Comparison of ENCODE assay signal across 14 mouse cellular contexts in the genomic region with DNA sequence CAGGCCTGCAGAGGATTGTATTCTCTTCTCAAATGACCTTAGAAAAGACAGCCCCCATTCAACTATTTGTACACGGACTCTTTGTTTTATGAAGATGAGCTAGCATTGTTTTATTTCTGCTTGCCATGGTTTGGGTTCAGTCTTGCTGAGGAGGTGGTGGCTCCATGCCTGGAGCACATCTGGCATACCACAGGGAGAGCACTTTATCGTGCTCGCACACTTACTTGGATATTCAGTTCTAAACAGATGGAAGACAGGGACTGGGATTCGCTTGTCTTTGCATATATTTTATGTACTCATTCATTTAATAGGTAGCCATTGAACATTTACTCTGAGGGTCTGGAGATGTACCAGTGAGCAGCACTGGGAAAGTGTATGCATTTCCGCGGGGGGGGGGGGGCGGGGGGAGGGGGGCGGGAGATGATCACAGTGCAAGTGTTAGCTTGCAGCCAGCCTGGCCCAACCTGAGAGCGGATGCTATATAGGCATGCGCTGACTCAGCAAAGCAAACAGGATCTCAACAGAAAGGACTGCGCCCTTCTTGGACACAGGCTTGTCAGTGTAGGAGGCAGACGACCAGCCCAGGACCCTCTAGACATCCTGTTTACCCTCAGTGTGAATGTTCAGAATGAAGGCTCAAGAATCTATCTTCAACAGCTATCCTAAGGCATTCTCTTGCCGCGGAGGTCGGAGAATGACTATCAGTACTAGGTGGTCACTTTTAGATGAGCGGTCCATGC. TPM values are rescaled to one million over a fixed set of nuclear protein-coding genes. Genes with fewer than 3 reads are reported as not detected.
"Had no signal": no experiment of that assay in that cellular context is flagged by ENCODE, and none has a peak within 500 bp of the region (broad histone marks: within the 10 kb centered on the region; RNA-seq: fewer than 3 reads in every experiment).

No protein-coding gene starts in this region.

- H3K36me3 ChIP-seq: kidney, embryonic 15.5 days; limb, embryonic 15.5 days; liver, embryonic 12.5 days; lung, embryonic 15.5 days; midbrain, embryonic 13.5 days had no signal

- H3K4me1 ChIP-seq: liver, embryonic 12.5 days; midbrain, embryonic 13.5 days had no signal

- H3K4me3 ChIP-seq: kidney, embryonic 15.5 days; limb, embryonic 15.5 days; liver, embryonic 12.5 days; lung, embryonic 15.5 days; midbrain, embryonic 13.5 days had no signal

- ATAC-seq: liver, embryonic 12.5 days; midbrain, embryonic 13.5 days had no signal

- DNase-seq: kidney, postnatal 14 days; lung, postnatal 14 days; right cerebral cortex, postnatal 14 days; thymus, postnatal 4 days had no signal

- H3K27me3 ChIP-seq: kidney, embryonic 15.5 days; liver, embryonic 12.5 days; lung, embryonic 15.5 days; midbrain, embryonic 13.5 days had no signal

- H3K27ac ChIP-seq: kidney, embryonic 15.5 days; limb, embryonic 15.5 days; liver, embryonic 12.5 days; lung, embryonic 15.5 days; macrophage; midbrain, embryonic 13.5 days had no signal

- H3K9me3 ChIP-seq: kidney, embryonic 15.5 days; limb, embryonic 15.5 days; liver, embryonic 12.5 days; lung, embryonic 15.5 days; midbrain, embryonic 13.5 days had no signal

- H3K9ac ChIP-seq: kidney, embryonic 15.5 days; limb, embryonic 15.5 days; liver, embryonic 12.5 days; lung, embryonic 15.5 days; midbrain, embryonic 13.5 days had no signal

- H3K4me2 ChIP-seq: kidney, embryonic 15.5 days; limb, embryonic 15.5 days; liver, embryonic 12.5 days; lung, embryonic 15.5 days; midbrain, embryonic 13.5 days had no signal

RNA-seq across cellular contexts. Expression of a gene that starts 35.5 kb away (rescaled TPM):
- total RNA-seq: midbrain, postnatal 0 days had no signal
- polyA plus RNA-seq: large intestine, adult 2 months; macrophage; neural tube, embryonic 11.5 days; small intestine, adult 2 months had no signal
